Mouse (Mus musculus): ENCODE data around the gene Myo5c. TPM values are rescaled to one million over a fixed set of nuclear protein-coding genes. Genes with fewer than 3 reads are reported as not detected.

Myo5c gene
- polyA plus RNA-seq (2012; rRNA removed): 8.4 and 9.0 TPM in 2 replicates

GRCm38 (mm10) chr9:75231841-75232746, at the start of gene Myo5c:
TSS of gene Myo5c (plus strand) at chr9:75232020.
- Histone ChIP-seq H3K27me3 (ENCODE audit: control insufficient read depth, insufficient read depth, low read length) (no peaks in the 10 kb centered on the region), H3K36me3 (ENCODE audit: control insufficient read depth, insufficient read depth, low read length) (no peaks in the 10 kb centered on the region), H3K4me3 (ENCODE audit: control insufficient read depth, insufficient read depth, low read length) (no peak within 1 kb of the TSS), H3K4me1 (replicated peaks; ENCODE audit: control insufficient read depth, insufficient read depth, low read length) (no peaks in the 10 kb centered on the region; the same call in 1 of the 2 replicates), H3K27ac (ENCODE audit: control insufficient read depth, insufficient read depth, low read length) (no peak within 1 kb of the TSS)
- 20% methylated on average over 48 of the region's 48 CpGs for WGBS
- DNase-seq: no peak
- TF ChIP-seq POLR2A (IDR thresholded peaks at IDR 0.05; ENCODE audit: control insufficient read depth, extremely low read depth, insufficient read depth, low read length, poor library complexity) (no peak), CTCF (IDR thresholded peaks at IDR 0.05; ENCODE audit: borderline replicate concordance, control insufficient read depth, extremely low read depth, insufficient read depth, low read length, poor library complexity) (no peak)

- H3K36me3 ChIP-seq (ENCODE audit: control insufficient read depth, insufficient read depth, low read length): no peaks in the 10 kb centered on the region
- no peaks in the 10 kb centered on the region for H3K27me3 ChIP-seq (ENCODE audit: control insufficient read depth, insufficient read depth, low read length)
- no peak overlapping the region for H3K27ac ChIP-seq (ENCODE audit: control insufficient read depth, insufficient read depth, low read length)
- no peaks in the 10 kb centered on the region for H3K4me1 ChIP-seq (replicated peaks; ENCODE audit: control insufficient read depth, insufficient read depth, low read length)
- no peak for TF ChIP-seq POLR2A (IDR thresholded peaks at IDR 0.05; ENCODE audit: control insufficient read depth, extremely low read depth, insufficient read depth, low read length, poor library complexity)
- no peak for TF ChIP-seq CTCF (IDR thresholded peaks at IDR 0.05; ENCODE audit: borderline replicate concordance, control insufficient read depth, extremely low read depth, insufficient read depth, low read length, poor library complexity)
- H3K4me3 ChIP-seq (ENCODE audit: control insufficient read depth, insufficient read depth, low read length): no peak overlapping the region
- WGBS: 97% methylated on average over 3 of the region's 3 CpGs
- no peak for DNase-seq
Measured at GRCm38 (mm10) chr9:75187646-75188260, 44.1 kb upstream of the Myo5c start.

GRCm38 (mm10) chr9:75193858-75194257, 38.0 kb upstream of the Myo5c start:
- H3K4me1 ChIP-seq (replicated peaks; ENCODE audit: control insufficient read depth, insufficient read depth, low read length): no peaks in the 10 kb centered on the region
- no peak for DNase-seq
- WGBS: 91% methylated on average over 4 of the region's 4 CpGs

GRCm38 (mm10) chr9:75196335-75196734, 35.5 kb upstream of the Myo5c start:
- Histone ChIP-seq H3K36me3 (ENCODE audit: control insufficient read depth, insufficient read depth, low read length) (no peaks in the 10 kb centered on the region), H3K4me1 (replicated peaks; ENCODE audit: control insufficient read depth, insufficient read depth, low read length) (no peaks in the 10 kb centered on the region), H3K4me3 (ENCODE audit: control insufficient read depth, insufficient read depth, low read length) (no peak overlapping the region), H3K27ac (ENCODE audit: control insufficient read depth, insufficient read depth, low read length) (no peak overlapping the region), H3K27me3 (ENCODE audit: control insufficient read depth, insufficient read depth, low read length) (no peaks in the 10 kb centered on the region)
- no peak for TF ChIP-seq CTCF (IDR thresholded peaks at IDR 0.05; ENCODE audit: borderline replicate concordance, control insufficient read depth, extremely low read depth, insufficient read depth, low read length, poor library complexity)
- TF ChIP-seq POLR2A (IDR thresholded peaks at IDR 0.05; ENCODE audit: control insufficient read depth, extremely low read depth, insufficient read depth, low read length, poor library complexity): no peak
- no peak for DNase-seq
- WGBS: 34% methylated on average over 2 of the region's 2 CpGs

More at GRCm38 (mm10) chr9:75193858-75194257, 38.0 kb upstream of the Myo5c start:
- no peak overlapping the region for H3K4me3 ChIP-seq (ENCODE audit: control insufficient read depth, insufficient read depth, low read length)
- H3K27ac ChIP-seq (ENCODE audit: control insufficient read depth, insufficient read depth, low read length): no peak overlapping the region
- no peaks in the 10 kb centered on the region for H3K27me3 ChIP-seq (ENCODE audit: control insufficient read depth, insufficient read depth, low read length)
- TF ChIP-seq CTCF (IDR thresholded peaks at IDR 0.05; ENCODE audit: borderline replicate concordance, control insufficient read depth, extremely low read depth, insufficient read depth, low read length, poor library complexity): no peak
- TF ChIP-seq POLR2A (IDR thresholded peaks at IDR 0.05; ENCODE audit: control insufficient read depth, extremely low read depth, insufficient read depth, low read length, poor library complexity): no peak
- no peaks in the 10 kb centered on the region for H3K36me3 ChIP-seq (ENCODE audit: control insufficient read depth, insufficient read depth, low read length)

- TF ChIP-seq POLR2A (IDR thresholded peaks at IDR 0.05; ENCODE audit: control insufficient read depth, extremely low read depth, insufficient read depth, low read length, poor library complexity) (no peak), CTCF (IDR thresholded peaks at IDR 0.05; ENCODE audit: borderline replicate concordance, control insufficient read depth, extremely low read depth, insufficient read depth, low read length, poor library complexity) (no peak)
- H3K4me1 ChIP-seq (replicated peaks; ENCODE audit: control insufficient read depth, insufficient read depth, low read length): no peaks in the 10 kb centered on the region
- H3K36me3 ChIP-seq (ENCODE audit: control insufficient read depth, insufficient read depth, low read length): no peaks in the 10 kb centered on the region
- no peak overlapping the region for H3K27ac ChIP-seq (ENCODE audit: control insufficient read depth, insufficient read depth, low read length)
- H3K4me3 ChIP-seq (ENCODE audit: control insufficient read depth, insufficient read depth, low read length): no peak overlapping the region
- no peak for DNase-seq
- H3K27me3 ChIP-seq (ENCODE audit: control insufficient read depth, insufficient read depth, low read length): no peaks in the 10 kb centered on the region
- 88% methylated on average over 6 of the region's 6 CpGs for WGBS
Measured at GRCm38 (mm10) chr9:75197297-75197696, 34.5 kb upstream of the Myo5c start.

GRCm38 (mm10) chr9:75201506-75201905, 30.3 kb upstream of the Myo5c start:
- H3K4me1 ChIP-seq (replicated peaks; ENCODE audit: control insufficient read depth, insufficient read depth, low read length): no peaks in the 10 kb centered on the region
- no peak overlapping the region for H3K27ac ChIP-seq (ENCODE audit: control insufficient read depth, insufficient read depth, low read length)
- no peaks in the 10 kb centered on the region for H3K36me3 ChIP-seq (ENCODE audit: control insufficient read depth, insufficient read depth, low read length)
- TF ChIP-seq CTCF (IDR thresholded peaks at IDR 0.05; ENCODE audit: borderline replicate concordance, control insufficient read depth, extremely low read depth, insufficient read depth, low read length, poor library complexity): no peak
- TF ChIP-seq POLR2A (IDR thresholded peaks at IDR 0.05; ENCODE audit: control insufficient read depth, extremely low read depth, insufficient read depth, low read length, poor library complexity): no peak
- no peak for DNase-seq
- 100% methylated on average over 1 of the region's 1 CpGs for WGBS
- H3K27me3 ChIP-seq (ENCODE audit: control insufficient read depth, insufficient read depth, low read length): no peaks in the 10 kb centered on the region
- H3K4me3 ChIP-seq (ENCODE audit: control insufficient read depth, insufficient read depth, low read length): no peak overlapping the region

Measured in thymus, adult 2 months (tissue).